In genomic region chr10:84837355-84837754, GRCm38 (mm10) we compare ENCODE assay signal across 20 mouse cellular contexts.
"Had no signal": no experiment of that assay in that cellular context is flagged by ENCODE, and none has a peak within 500 bp of the region (broad histone marks: within the 10 kb centered on the region; RNA-seq: fewer than 3 reads in every experiment).

No protein-coding gene starts in this region.

- H3K9ac ChIP-seq: liver, embryonic 15.5 days; liver, postnatal 0 days; lung, embryonic 15.5 days; midbrain, embryonic 12.5 days; neural tube, embryonic 13.5 days; neural tube, embryonic 15.5 days had no signal

- H3K27me3 ChIP-seq: liver, embryonic 15.5 days; lung, embryonic 15.5 days; midbrain, embryonic 12.5 days; neural tube, embryonic 13.5 days; neural tube, embryonic 15.5 days had no signal

- H3K4me3 ChIP-seq: liver, embryonic 15.5 days; lung, embryonic 15.5 days; midbrain, embryonic 10.5 days; midbrain, embryonic 12.5 days; myocyte; neural tube, embryonic 13.5 days; neural tube, embryonic 15.5 days had no signal

- H3K27ac ChIP-seq: liver, embryonic 15.5 days; lung, embryonic 15.5 days; macrophage; midbrain, embryonic 10.5 days; midbrain, embryonic 12.5 days; neural tube, embryonic 13.5 days; neural tube, embryonic 15.5 days had no signal

- ATAC-seq: liver, postnatal 0 days; lung, postnatal 0 days; midbrain, embryonic 16.5 days had no signal

- H3K9me3 ChIP-seq: liver, embryonic 15.5 days; lung, embryonic 15.5 days; midbrain, embryonic 10.5 days; midbrain, embryonic 12.5 days; neural tube, embryonic 13.5 days; neural tube, embryonic 15.5 days had no signal

- H3K36me3 ChIP-seq: liver, embryonic 15.5 days; lung, embryonic 15.5 days; neural tube, embryonic 13.5 days; neural tube, embryonic 15.5 days had no signal

- DNase-seq: liver, postnatal 0 days; lung, adult 2 months; lung, postnatal 14 days; lung, postnatal 36 days; midbrain, embryonic 14.5 days; retina, postnatal 1 day; right cerebral cortex, postnatal 14 days; thymus, adult 18-20 months; thymus, postnatal 14 days; thymus, postnatal 36 days had no signal

- H3K4me1 ChIP-seq: liver, embryonic 15.5 days; lung, embryonic 15.5 days had no signal

- H3K4me2 ChIP-seq: liver, embryonic 15.5 days; lung, embryonic 15.5 days; midbrain, embryonic 12.5 days; neural tube, embryonic 13.5 days; neural tube, embryonic 15.5 days had no signal
